Mouse (Mus musculus) liver, embryonic 11.5 days (tissue): ENCODE data around the gene Ndufb2. TPM values are rescaled to one million over a fixed set of nuclear protein-coding genes. Genes with fewer than 3 reads are reported as not detected.

Experiments used
- ATAC-seq: fragments of 200-750 bp; cut with Nextera tagmentation; replicated peaks from 2 replicates; pipeline ENCODE4 v1.8.0; 2017; ENCODE audit warnings: moderate number of reproducible peaks, mild to moderate bottlenecking, moderate TSS enrichment, moderate library complexity; ENCODE audit not compliant: low FRiP score
- DNase-seq: peaks from one replicate; pipeline ENCODE4 v3.0.0-alpha.2; 2017; ENCODE audit warnings: low spot score
- H3K27ac ChIP-seq: fragments of 300-500 bp; sonication (generic); 2 replicates; pipeline ENCODE4 v1.5.1; 2014; ENCODE audit warnings: mild to moderate bottlenecking, low read depth, low read length, control low read depth
- H3K27me3 ChIP-seq: fragments of 300-500 bp; sonication (generic); replicated peaks from 2 replicates; pipeline ENCODE4 v1.6.1; 2014; ENCODE audit warnings: low read length, mixed read lengths; ENCODE audit not compliant: control insufficient read depth, insufficient read depth
- H3K36me3 ChIP-seq: fragments of 300-500 bp; sonication (generic); 2 replicates; pipeline ENCODE4 v1.6.1; 2014; ENCODE audit warnings: mild to moderate bottlenecking, low read length, moderate library complexity, mixed read lengths; ENCODE audit not compliant: control insufficient read depth, insufficient read depth
- H3K4me1 ChIP-seq: fragments of 300-500 bp; sonication (generic); replicated peaks from 2 replicates; pipeline ENCODE4 v1.6.1; 2014; ENCODE audit warnings: low read length, mixed read lengths; ENCODE audit not compliant: control insufficient read depth, insufficient read depth
- H3K4me2 ChIP-seq: fragments of 300-500 bp; sonication (generic); 2 replicates; pipeline ENCODE4 v1.6.1; 2014; ENCODE audit warnings: mild to moderate bottlenecking, control low read depth, moderate library complexity
- H3K4me3 ChIP-seq: fragments of 300-500 bp; sonication (generic); 2 replicates; pipeline ENCODE4 v1.5.1; 2014; ENCODE audit warnings: low read depth, low read length, control low read depth
- H3K9ac ChIP-seq: fragments of 300-500 bp; sonication (generic); 2 replicates; pipeline ENCODE4 v1.6.1; 2014; ENCODE audit warnings: low read depth, low read length, control low read depth
- H3K9me3 ChIP-seq: fragments of 300-500 bp; sonication (generic); 2 replicates; pipeline ENCODE4 v1.6.1; 2016; ENCODE audit warnings: low read length, inconsistent platforms, mixed read lengths; ENCODE audit not compliant: control insufficient read depth
- WGBS: fragments of 180-500 bp; shearing (Covaris S2); extraction: QIAGEN DNeasy Blood & Tissue Kit; methylation state at CpG from one replicate; pipeline ENCODE4 v1.1.7; 2014; 5-methylcytosine and 5-hydroxymethylcytosine counted together
- polyA plus RNA-seq: library from polyadenylated mRNA; unstranded; fragments of >200 nt; fragmentation: Nextera tagmentation; extraction: Ambion mirVana; gene quantifications from 2 replicates; pipeline ENCODE4 v1.2.1, GENCODE M21; 2014

The Ndufb2 gene
- 311 and 331 TPM in 2 replicates for polyA plus RNA-seq

DNA sequence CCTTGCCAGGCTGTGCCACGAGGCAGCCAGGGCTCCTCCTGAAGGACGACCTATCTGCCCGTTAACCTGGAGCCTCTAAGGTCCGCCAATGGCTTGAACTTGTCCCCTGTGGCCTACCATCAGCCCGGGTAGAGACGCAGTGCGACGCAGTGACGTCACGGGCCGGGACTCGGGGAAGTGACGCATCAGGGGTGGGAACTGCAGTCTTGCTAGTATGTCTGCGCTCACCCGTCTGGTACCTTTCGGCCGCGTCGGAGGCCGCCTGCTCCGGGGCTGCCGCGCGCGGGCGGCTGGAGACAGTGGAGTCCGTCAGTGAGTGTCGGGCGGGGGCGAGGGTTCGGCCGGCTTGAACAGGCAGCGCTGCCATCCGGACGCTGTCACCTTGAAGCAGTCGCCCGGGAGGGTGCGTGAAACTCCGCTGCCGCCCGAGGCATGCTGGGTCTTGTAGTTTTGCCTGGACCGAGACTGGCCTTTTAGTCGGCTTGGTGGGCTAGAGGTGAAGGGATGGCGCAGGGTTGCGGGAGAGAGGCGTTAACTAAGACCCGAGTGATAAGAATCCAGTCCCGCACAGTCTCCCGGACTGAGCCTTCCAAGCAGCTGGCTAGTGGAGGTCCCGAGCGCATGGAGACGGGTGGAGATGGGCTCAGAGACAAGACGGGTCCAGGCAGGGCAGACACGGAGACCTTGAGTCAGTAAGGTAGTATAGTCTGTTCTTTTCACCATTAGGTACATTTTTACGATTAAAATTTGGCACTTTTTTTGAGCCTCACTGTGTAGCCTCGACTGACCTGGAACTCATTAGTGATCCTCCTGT is at the start of gene Ndufb2:
Gene Ndufb2 (plus strand): TSS at position 174 of the 814 bp plus-strand sequence.
- WGBS = under 1% methylated on average over 56 of the region's 56 CpGs
- peak; percentile 99 for DNase-seq
- H3K27ac ChIP-seq = 0 out of 2 replicates have a peak within 1 kb of the TSS, but pooled peaks have one; percentile 20

DNA sequence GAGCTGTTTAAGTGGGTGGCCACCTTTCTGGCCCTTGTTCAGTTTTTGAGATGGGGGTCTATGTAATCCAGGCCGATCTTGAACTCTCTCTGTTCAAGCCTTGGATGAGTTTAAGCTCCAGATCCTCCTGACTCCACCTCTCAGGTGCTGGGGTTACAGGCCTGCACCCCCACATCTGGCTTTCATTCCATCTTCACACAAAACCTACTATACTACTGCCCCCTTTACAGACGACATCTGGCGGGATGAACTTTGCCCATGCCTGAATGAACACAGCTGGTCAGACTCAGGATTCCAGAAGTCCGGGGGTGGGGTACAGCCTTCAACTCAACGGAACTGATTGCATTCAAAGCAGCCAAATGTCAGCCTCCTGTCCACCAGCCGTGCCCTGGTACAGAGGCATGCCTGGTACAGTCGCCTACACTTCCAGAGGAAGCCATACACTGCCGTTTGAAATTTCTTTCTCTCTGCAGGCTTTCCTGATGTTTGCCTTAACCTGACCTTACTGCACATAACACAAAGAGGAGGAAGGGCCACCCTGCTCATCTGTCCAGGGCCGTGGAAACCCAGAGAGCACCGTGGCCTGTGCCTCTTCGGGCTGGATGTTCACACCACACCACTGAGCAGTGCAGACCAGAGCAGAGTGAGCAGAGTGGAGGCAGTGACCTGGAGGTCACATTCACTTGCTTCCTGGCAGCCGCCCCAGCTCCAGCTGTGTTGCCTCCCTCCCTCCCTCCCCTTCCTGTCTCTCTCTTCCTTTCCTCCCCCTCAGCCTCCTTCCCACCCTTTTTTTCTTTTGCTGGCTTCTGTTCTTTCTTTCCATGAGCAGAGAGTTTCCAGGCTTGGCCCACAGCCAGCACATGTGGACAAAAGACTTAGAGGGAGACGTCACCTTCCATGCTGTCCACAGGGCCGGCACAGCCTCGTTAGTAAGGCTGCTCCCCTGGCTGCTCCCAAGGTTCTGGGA is 49.5 kb upstream of the Ndufb2 start:
- Histone ChIP-seq H3K9ac (no peak overlapping the region), H3K9me3 (no peaks in the 10 kb centered on the region), H3K4me3 (no peak overlapping the region), H3K36me3 (no peaks in the 10 kb centered on the region), H3K4me1 (peaks cover 19% of the 10 kb centered on the region), H3K27ac (peak overlapping the region; percentile 51), H3K4me2 (peak overlapping the region; percentile 30; the same call in 1 of the 2 replicates), H3K27me3 (no peaks in the 10 kb centered on the region)
- ATAC-seq (peak; percentile 72), DNase-seq (peak; percentile 57)
- WGBS = 40% methylated on average over 15 of the region's 15 CpGs

More for the DNA sequence above, at the start of gene Ndufb2:
- Histone ChIP-seq H3K9ac (peak within 1 kb of the TSS; percentile 81), H3K4me3 (peak within 1 kb of the TSS; percentile 70), H3K27me3 (no peaks in the 10 kb centered on the region), H3K4me2 (peak within 1 kb of the TSS; percentile 69), H3K36me3 (peaks cover 9% of the 10 kb centered on the region), H3K4me1 (0 out of 2 replicates have a peak, but pooled peaks cover 4% of the 10 kb centered on the region), H3K9me3 (no peaks in the 10 kb centered on the region)
- peak; percentile 98 for ATAC-seq

DNA sequence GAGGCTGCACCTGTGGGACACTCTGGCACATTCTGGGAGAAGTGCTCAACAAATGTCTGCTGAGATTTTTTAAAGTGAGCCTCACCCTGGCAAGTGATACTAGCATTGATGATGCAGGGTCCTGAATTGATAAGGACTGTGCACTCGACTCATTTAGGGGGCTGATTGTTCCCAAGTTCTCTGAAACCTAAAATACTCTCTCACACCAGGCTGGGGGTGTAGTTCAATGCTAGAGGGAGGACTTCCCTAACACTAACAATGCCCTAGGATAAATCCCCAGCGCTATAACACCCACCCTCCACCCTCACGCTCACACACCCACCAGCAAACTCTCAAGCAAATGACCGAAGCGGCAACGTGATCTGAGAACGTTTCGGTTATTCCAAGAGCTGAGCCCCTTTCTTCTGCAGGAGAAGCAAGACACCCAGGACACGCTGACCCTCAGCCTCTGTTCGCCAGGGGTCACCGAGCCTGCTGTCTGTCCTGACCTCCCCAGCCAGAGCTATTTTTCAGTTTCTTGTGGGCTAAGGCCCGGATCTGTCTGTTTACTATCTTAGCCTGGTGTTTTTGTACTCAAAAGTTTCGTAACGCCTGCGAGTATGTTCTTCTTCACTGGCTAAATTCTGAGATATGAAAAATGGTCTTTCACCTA is 48.5 kb upstream of the Ndufb2 start:
- WGBS = 60% methylated on average over 15 of the region's 15 CpGs
- Histone ChIP-seq H3K36me3 (no peaks in the 10 kb centered on the region), H3K4me1 (peaks cover 12% of the 10 kb centered on the region), H3K4me3 (no peak overlapping the region), H3K27me3 (no peaks in the 10 kb centered on the region), H3K9ac (no peak overlapping the region), H3K27ac (peak overlapping the region; percentile 51), H3K4me2 (no peak overlapping the region), H3K9me3 (no peaks in the 10 kb centered on the region)
- DNase-seq (no peak), ATAC-seq (no peak)

DNA sequence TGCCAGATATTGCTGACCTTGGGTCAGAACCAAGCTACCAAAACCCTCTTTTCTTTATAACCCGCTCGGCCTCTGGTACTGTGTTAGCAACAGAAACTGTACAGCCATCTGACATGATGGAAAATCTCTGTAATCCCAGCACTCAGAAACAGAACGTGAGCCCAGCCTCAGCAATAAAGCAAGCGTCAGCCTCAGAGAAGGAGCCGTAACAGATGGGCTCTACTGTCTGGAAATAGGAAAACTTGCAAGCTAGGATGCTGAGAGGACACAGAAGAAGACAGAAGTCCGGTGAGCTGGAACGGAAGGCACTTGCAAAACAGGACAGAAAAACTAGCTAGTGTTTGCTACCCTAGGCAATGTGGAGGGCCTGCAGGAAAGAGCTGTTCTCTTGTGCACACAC is 46.9 kb upstream of the Ndufb2 start:
- Histone ChIP-seq H3K9me3 (no peaks in the 10 kb centered on the region), H3K4me2 (no peak overlapping the region), H3K36me3 (no peaks in the 10 kb centered on the region), H3K4me1 (peaks cover 7% of the 10 kb centered on the region), H3K27me3 (no peaks in the 10 kb centered on the region), H3K27ac (no peak overlapping the region), H3K4me3 (no peak overlapping the region), H3K9ac (no peak overlapping the region)
- DNase-seq (no peak), ATAC-seq (no peak)
- WGBS = 85% methylated on average over 7 of the region's 7 CpGs

DNA sequence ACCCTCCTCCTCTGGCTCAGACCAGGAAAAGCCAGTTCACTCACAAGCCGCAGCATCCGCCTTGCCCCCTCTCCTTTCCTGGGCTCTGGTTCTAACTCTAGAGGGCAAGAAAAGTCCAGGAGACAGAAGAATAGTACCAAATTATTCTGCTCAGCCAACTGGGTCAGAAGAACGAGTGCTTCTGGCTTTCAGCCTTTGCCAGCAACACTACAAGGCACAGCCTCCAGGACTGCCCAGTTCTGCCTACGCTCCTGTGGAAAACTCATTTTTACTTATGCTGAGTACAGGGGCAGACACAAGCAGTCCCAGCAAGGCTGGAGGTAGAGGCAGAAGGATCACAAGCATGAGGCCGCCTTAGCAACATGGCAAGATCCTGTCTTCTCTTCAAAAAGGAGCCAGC is 44.3 kb upstream of the Ndufb2 start:
- peaks cover under 1% of the 10 kb centered on the region for H3K4me1 ChIP-seq
- WGBS = 73% methylated on average over 5 of the region's 5 CpGs
- DNase-seq = no peak

DNA sequence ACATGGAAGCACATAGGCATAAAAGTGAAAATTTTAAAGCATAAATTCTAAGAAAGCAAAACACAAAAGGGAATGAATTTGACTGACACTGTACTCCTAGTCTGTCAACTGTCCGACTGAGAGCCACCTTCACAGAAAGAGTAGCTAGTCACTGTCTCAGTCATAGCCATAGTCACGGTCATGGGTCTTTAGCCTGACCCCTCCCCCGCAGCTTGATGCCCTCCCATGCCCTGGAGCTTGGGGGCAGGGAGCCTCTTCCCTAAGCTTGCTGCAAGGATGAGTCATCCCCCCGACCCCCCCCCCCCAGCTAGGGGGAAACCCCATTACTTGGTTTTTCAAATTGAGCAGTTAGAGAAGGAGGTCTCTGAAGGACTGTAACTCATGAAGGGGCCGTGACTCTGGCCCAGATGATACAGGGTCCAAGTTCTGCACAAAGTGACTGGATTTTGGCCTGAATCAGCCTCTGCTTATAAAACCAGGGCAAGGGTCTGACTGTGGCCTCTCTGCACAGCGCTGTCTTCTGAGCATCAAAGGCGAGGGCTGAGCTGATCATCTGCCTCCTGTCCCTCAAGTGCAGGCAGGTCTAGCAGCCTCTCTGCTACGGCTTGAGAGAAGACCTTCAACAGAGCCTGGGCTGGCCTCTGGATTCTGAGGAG is 40.3 kb upstream of the Ndufb2 start:
- no peaks in the 10 kb centered on the region; the same call in none of the 2 replicates for H3K4me1 ChIP-seq
- no peak overlapping the region for H3K4me2 ChIP-seq
- no peaks in the 10 kb centered on the region for H3K9me3 ChIP-seq
- H3K4me3 ChIP-seq = no peak overlapping the region
- WGBS = 45% methylated on average over 8 of the region's 8 CpGs
- H3K36me3 ChIP-seq = no peaks in the 10 kb centered on the region; the same call in 1 of the 2 replicates
- DNase-seq (no peak), ATAC-seq (no peak)
- H3K9ac ChIP-seq = no peak overlapping the region
- no peak overlapping the region for H3K27ac ChIP-seq
- peaks cover 15% of the 10 kb centered on the region for H3K27me3 ChIP-seq

More for the DNA sequence above, 44.3 kb upstream of the Ndufb2 start:
- Histone ChIP-seq H3K9ac (no peak overlapping the region), H3K27me3 (no peaks in the 10 kb centered on the region), H3K4me2 (no peak overlapping the region), H3K4me3 (no peak overlapping the region), H3K9me3 (no peaks in the 10 kb centered on the region), H3K36me3 (no peaks in the 10 kb centered on the region), H3K27ac (no peak overlapping the region)
- ATAC-seq = no peak

DNA sequence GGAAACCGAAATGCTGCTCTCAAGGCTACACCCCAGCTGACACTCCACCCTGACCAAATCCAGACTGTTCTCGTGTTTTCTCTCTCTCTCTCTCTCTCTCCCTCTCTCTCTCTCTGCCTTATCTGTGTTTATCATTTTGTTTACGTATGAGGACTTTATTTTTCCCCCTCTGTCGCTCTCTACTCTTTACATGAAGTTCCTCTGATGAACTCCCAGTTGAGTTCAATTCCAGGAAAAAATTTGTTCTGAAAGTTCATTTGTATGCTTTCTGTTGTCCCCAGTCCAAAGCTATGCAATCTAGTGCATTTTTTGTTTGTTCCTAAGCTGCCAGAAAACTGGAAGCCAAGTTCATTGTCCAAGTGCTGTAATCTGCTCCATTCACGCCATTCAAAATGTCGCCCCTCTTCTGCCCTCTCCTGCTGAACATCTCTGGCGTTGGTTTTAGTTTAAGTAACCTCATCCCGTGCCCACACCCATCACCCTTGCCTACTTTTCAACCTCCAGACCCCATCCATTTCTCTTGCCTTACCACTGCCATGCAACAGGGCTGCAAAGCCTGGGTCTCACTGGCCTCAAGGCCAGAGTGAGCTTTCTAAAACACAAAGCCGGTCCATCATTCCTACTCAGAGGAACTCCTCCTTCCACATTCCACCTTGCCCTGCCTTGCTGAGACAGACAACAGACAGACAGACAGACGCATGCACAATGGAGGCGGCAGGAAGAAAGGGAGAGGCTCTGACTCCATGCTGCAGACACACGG is 37.3 kb upstream of the Ndufb2 start:
- Histone ChIP-seq H3K9ac (no peak overlapping the region), H3K9me3 (no peaks in the 10 kb centered on the region), H3K27me3 (peaks cover 31% of the 10 kb centered on the region), H3K4me1 (peaks cover 3% of the 10 kb centered on the region), H3K4me3 (no peak overlapping the region), H3K36me3 (no peaks in the 10 kb centered on the region; the same call in 1 of the 2 replicates), H3K27ac (no peak overlapping the region), H3K4me2 (peak overlapping the region; percentile 2; the same call in 1 of the 2 replicates)
- no peak for ATAC-seq
- WGBS = 61% methylated on average over 12 of the region's 12 CpGs
- no peak for DNase-seq
